Mouse (Mus musculus): ENCODE measurements around the gene Chchd4. TPM values are rescaled to one million over a fixed set of nuclear protein-coding genes. Genes with fewer than 3 reads are reported as not detected.

Gene Chchd4
- 3.6 and 5.8 TPM in 2 replicates for polyA plus RNA-seq (2012; rRNA removed; ENCODE audit: low replicate concordance)

DNA sequence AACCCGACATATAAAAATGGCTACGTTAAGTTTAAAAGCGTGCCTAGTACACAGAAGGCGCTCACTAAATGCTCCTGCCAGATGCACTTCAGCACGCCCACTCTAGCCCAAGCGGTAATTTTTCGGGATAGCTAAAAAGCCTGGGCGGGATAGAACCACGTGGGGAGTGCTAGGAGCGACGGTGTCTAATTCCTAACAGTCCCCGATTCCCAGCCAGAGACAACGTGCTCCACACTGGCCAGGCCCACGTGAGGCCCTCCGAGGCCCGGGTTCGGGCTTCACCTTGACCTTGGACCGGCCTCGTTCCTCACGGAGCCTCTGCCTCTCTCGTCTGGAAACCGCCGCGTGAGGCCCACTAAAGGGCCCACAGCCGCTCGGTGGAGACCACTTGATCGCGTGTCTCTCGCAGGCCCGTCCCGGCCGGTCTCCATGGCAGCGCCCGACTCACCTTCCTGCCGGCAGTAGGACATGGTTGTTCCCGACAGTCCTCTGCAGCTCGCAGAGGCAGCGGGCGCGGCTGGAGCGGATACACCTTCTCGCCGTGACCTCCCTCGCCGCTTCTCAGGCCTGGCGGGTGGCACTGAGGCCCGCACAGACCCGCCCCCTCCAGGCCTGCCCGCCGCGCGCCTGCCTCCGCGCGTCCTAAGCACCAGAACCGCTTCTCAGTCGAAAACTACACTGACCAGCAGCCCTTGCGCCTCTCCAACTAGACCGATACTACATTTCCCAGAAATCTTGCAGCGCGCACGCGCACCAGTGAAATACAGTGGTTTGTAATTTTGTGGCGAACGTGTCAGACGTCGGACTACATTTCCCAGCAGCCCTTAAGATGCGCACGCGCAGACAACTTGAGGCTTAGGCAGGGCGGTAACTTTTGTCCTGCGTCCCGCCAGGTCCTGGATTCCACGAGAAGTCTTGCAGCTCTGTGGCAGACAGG is at the start of gene Chchd4, which contains the start of gene Tmem43:
Chchd4 (minus strand) TSS at position 679 of the 937 bp plus-strand sequence.
Tmem43 (plus strand) TSS at position 836 of the 937 bp plus-strand sequence.

DNA sequence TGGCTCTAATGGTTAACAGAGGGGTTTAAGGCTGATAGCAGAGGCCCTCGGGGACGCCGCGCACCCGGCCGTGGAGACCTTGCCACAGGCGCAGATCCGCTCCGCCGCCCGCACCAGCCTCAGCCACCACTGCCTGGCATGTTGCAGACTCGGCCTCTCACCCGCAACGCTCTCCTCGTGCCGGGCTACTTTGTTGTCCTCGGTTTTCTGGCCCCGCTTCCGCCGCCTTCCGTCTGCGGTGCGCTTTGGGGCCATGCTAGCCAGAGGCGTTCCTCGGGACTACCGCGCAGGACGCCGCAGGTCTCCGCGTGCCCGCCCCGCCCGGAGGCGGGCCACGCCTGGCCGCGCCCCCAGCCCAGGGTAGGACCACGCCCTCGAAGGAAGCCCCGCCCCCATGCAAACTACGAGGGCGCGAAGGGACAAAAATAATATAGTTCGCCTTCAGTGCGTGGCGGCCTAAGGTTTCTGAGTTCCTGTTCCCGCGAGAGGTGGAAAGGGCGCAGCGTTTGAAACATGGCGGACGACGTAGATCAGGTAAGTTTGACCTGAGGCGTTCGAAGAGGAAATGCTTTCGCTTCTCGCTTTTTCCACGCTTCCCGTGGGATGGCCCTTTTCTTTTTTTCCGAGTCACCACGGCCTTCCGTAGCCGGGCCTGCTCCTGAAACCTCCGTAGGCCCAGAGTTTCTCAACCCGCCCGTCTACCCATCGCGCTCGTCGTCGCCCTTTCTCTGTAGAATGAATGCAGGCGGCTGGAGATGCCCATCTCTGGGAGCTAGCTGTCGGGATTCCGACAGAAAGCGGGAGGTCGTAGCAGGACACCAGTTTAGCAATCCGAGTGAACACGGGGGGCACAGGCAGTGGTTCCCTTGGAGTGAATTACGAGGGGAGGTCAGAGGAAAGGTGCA is 42.5 kb upstream of the Chchd4 start, which contains the start of the genes Xpc and Lsm3:
Xpc (minus strand) TSS at position 344 of the 905 bp plus-strand sequence.
Lsm3 (plus strand) TSS at position 384 of the 905 bp plus-strand sequence.

Other genes starting within 250 kb of the Chchd4 start
- gene Wnt7a, start 62.2 kb downstream of the Chchd4 start, polyA plus RNA-seq (2012; rRNA removed; ENCODE audit: low replicate concordance) = 0.03 TPM in 1 of 2 replicates, not detected in the other
- gene Tmem43, start 157 bp upstream of the Chchd4 start, polyA plus RNA-seq (2012; rRNA removed; ENCODE audit: low replicate concordance) = 97.4 and 145 TPM in 2 replicates
- gene Xpc, start 42.3 kb upstream of the Chchd4 start, polyA plus RNA-seq (2012; rRNA removed; ENCODE audit: low replicate concordance) = 7.1 and 8.6 TPM in 2 replicates
- gene Lsm3, start 42.4 kb upstream of the Chchd4 start, polyA plus RNA-seq (2012; rRNA removed; ENCODE audit: low replicate concordance) = 13.5 and 31.0 TPM in 2 replicates
- gene Slc6a6, start 210.5 kb upstream of the Chchd4 start, polyA plus RNA-seq (2012; rRNA removed; ENCODE audit: low replicate concordance) = 103 and 125 TPM in 2 replicates

Data from mammary gland, adult 2 months (tissue).